Mouse (Mus musculus): Measurements from ENCODE around the gene Alcam. TPM values are rescaled to one million over a fixed set of nuclear protein-coding genes. Genes with fewer than 3 reads are reported as not detected.

Gene Alcam
- total and polyA plus RNA-seq, 3 experiments, result 1.5 to 3.5 (median 2.4) TPM

GRCm38 (mm10) chr16:52428505-52428904 is 25.4 kb downstream of the Alcam start:
- peak in 1 of 2 experiments; percentile 27 for DNase-seq
- intact Hi-C loops (cut with DNase I), result no loop called here
- H3K27ac ChIP-seq, result peak overlapping the region; percentile 10; the same call in 1 of the 2 replicates
- H3K4me1 ChIP-seq (ENCODE audit: control insufficient read depth, insufficient read depth, low read length), result no peaks in the 10 kb centered on the region; the same call in 1 of the 2 replicates
- no peak overlapping the region for H3K9ac ChIP-seq (ENCODE audit: low read depth, low read length)
- TF ChIP-seq POLR2A (IDR thresholded peaks at IDR 0.05; ENCODE audit: insufficient read depth, low read depth, low read length), result no peak
- no peak for TF ChIP-seq EP300 (IDR thresholded peaks at IDR 0.05; ENCODE audit: insufficient read depth, low read depth, low read length)
- TF ChIP-seq CTCF (IDR thresholded peaks at IDR 0.05), result no peak
- no peaks in the 10 kb centered on the region for H3K79me2 ChIP-seq (replicated peaks; ENCODE audit: control insufficient read depth, insufficient read depth, low read length)
- no peaks in the 10 kb centered on the region for H3K27me3 ChIP-seq (ENCODE audit: control insufficient read depth, insufficient read depth, low read length)
- WGBS, result 15% methylated on average over 4 of the region's 4 CpGs
- no peaks in the 10 kb centered on the region for H3K36me3 ChIP-seq (ENCODE audit: control insufficient read depth, insufficient read depth, low read length)
- no peak overlapping the region for H3K4me3 ChIP-seq

- intact Hi-C loops (cut with DNase I), result no loop called here
- no peaks in the 10 kb centered on the region for H3K79me2 ChIP-seq (replicated peaks; ENCODE audit: control insufficient read depth, insufficient read depth, low read length)
- TF ChIP-seq CTCF (IDR thresholded peaks at IDR 0.05) (no peak), POLR2A (IDR thresholded peaks at IDR 0.05; ENCODE audit: insufficient read depth, low read depth, low read length) (no peak), EP300 (IDR thresholded peaks at IDR 0.05; ENCODE audit: insufficient read depth, low read depth, low read length) (no peak)
- H3K4me3 ChIP-seq, result no peak overlapping the region
- no peak overlapping the region for H3K27ac ChIP-seq
- 44% methylated on average over 5 of the region's 5 CpGs for WGBS
- DNase-seq, result no peak
- H3K27me3 ChIP-seq (ENCODE audit: control insufficient read depth, insufficient read depth, low read length), result no peaks in the 10 kb centered on the region
- H3K36me3 ChIP-seq (ENCODE audit: control insufficient read depth, insufficient read depth, low read length), result no peaks in the 10 kb centered on the region
- no peak overlapping the region for H3K9ac ChIP-seq (ENCODE audit: low read depth, low read length)
- H3K4me1 ChIP-seq (ENCODE audit: control insufficient read depth, insufficient read depth, low read length), result no peaks in the 10 kb centered on the region
These were observed 35.2 kb downstream of the Alcam start for GRCm38 (mm10) chr16:52418568-52419158.

DNA sequence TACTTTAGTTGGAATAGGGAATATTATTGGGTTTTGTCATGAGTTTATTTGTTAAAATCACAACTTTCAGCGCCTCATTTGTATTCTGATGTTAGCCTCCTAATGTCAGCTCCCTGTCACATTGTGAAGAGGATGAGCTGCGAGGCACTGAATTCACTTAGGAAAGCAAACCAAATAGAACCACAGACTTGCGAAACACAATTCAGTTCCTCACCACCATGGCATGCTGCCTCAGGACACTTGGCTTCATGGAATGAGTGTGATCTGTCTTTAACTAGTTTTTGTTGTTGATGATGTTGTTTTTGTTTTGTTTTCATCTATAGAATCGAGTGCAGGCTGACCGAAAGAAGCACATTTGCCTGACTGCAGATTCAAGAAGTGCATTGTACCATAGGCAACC is 35.9 kb downstream of the Alcam start:
- no peaks in the 10 kb centered on the region for H3K27me3 ChIP-seq (ENCODE audit: control insufficient read depth, insufficient read depth, low read length)
- no peak overlapping the region for H3K9ac ChIP-seq (ENCODE audit: low read depth, low read length)
- H3K4me3 ChIP-seq, result no peak overlapping the region
- WGBS, result 80% methylated on average over 5 of the region's 5 CpGs
- H3K27ac ChIP-seq, result no peak overlapping the region
- intact Hi-C loops (cut with DNase I), result no loop called here
- TF ChIP-seq CTCF (IDR thresholded peaks at IDR 0.05), result no peak
- TF ChIP-seq POLR2A (IDR thresholded peaks at IDR 0.05; ENCODE audit: insufficient read depth, low read depth, low read length), result no peak
- no peak for TF ChIP-seq EP300 (IDR thresholded peaks at IDR 0.05; ENCODE audit: insufficient read depth, low read depth, low read length)
- no peaks in the 10 kb centered on the region for H3K79me2 ChIP-seq (replicated peaks; ENCODE audit: control insufficient read depth, insufficient read depth, low read length)
- no peaks in the 10 kb centered on the region for H3K36me3 ChIP-seq (ENCODE audit: control insufficient read depth, insufficient read depth, low read length)
- H3K4me1 ChIP-seq (ENCODE audit: control insufficient read depth, insufficient read depth, low read length), result no peaks in the 10 kb centered on the region
- peak in 1 of 2 experiments; percentile 4 for DNase-seq

DNA sequence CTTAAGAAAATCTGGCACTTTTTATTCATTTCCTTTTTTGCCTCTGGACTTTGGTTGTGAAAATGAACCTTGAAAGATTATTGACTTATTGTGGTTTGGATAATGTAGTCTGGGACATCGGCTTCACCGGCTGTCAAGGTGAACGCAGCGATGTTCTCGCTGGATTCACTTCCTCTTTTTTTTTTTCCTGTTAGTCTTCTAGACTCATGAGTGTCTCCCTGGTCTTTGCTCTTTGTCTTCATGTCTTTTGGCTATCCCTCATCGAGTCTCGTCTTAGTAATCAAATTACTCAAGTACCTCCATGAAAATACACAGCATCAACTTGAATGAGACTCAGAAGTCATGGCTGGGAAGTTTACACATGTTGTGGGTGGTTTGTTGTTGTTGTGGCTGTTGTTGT is 36.7 kb downstream of the Alcam start:
- no peak for TF ChIP-seq EP300 (IDR thresholded peaks at IDR 0.05; ENCODE audit: insufficient read depth, low read depth, low read length)
- no peak for TF ChIP-seq POLR2A (IDR thresholded peaks at IDR 0.05; ENCODE audit: insufficient read depth, low read depth, low read length)
- TF ChIP-seq CTCF (IDR thresholded peaks at IDR 0.05), result no peak
- 86% methylated on average over 7 of the region's 7 CpGs for WGBS
- Histone ChIP-seq H3K79me2 (replicated peaks; ENCODE audit: control insufficient read depth, insufficient read depth, low read length) (no peaks in the 10 kb centered on the region), H3K27ac (no peak overlapping the region), H3K27me3 (ENCODE audit: control insufficient read depth, insufficient read depth, low read length) (no peaks in the 10 kb centered on the region), H3K4me1 (ENCODE audit: control insufficient read depth, insufficient read depth, low read length) (no peaks in the 10 kb centered on the region), H3K4me3 (no peak overlapping the region), H3K9ac (ENCODE audit: low read depth, low read length) (no peak overlapping the region), H3K36me3 (ENCODE audit: control insufficient read depth, insufficient read depth, low read length) (no peaks in the 10 kb centered on the region)
- intact Hi-C loops (cut with DNase I), result no loop called here
- DNase-seq, result no peak

DNA sequence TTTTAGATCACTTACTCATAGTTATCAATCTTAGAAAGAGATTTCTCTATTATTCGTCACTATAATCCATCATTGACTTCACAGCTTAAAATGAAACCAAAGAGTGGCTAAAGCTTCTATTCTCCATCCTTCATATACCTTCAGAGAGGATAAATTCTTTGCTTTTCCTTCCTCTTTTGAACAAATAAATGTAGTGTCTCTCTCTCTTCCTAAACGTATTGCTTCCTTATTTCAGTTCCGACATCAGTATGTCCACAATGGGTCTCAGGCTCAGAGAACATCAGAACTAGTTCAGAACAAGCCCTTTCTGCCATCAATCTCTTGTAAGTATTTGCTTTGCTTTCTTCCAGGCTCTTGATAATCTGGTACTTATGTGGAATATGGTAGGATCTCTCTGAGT is 40.2 kb downstream of the Alcam start:
- 87% methylated on average over 3 of the region's 3 CpGs for WGBS
- no peak overlapping the region for H3K4me3 ChIP-seq
- H3K36me3 ChIP-seq (ENCODE audit: control insufficient read depth, insufficient read depth, low read length), result no peaks in the 10 kb centered on the region
- TF ChIP-seq EP300 (IDR thresholded peaks at IDR 0.05; ENCODE audit: insufficient read depth, low read depth, low read length) (no peak), POLR2A (IDR thresholded peaks at IDR 0.05; ENCODE audit: insufficient read depth, low read depth, low read length) (no peak), CTCF (IDR thresholded peaks at IDR 0.05) (no peak)
- H3K79me2 ChIP-seq (replicated peaks; ENCODE audit: control insufficient read depth, insufficient read depth, low read length), result no peaks in the 10 kb centered on the region
- intact Hi-C loops (cut with DNase I), result no loop called here
- DNase-seq, result no peak
- H3K4me1 ChIP-seq (ENCODE audit: control insufficient read depth, insufficient read depth, low read length), result no peaks in the 10 kb centered on the region
- no peak overlapping the region for H3K9ac ChIP-seq (ENCODE audit: low read depth, low read length)
- H3K27ac ChIP-seq, result no peak overlapping the region
- H3K27me3 ChIP-seq (ENCODE audit: control insufficient read depth, insufficient read depth, low read length), result no peaks in the 10 kb centered on the region

GRCm38 (mm10) chr16:52406072-52406471 is 47.8 kb downstream of the Alcam start:
- intact Hi-C loops (cut with DNase I), result no loop called here
- 90% methylated on average over 3 of the region's 3 CpGs for WGBS
- TF ChIP-seq POLR2A (IDR thresholded peaks at IDR 0.05; ENCODE audit: insufficient read depth, low read depth, low read length) (no peak), EP300 (IDR thresholded peaks at IDR 0.05; ENCODE audit: insufficient read depth, low read depth, low read length) (no peak), CTCF (IDR thresholded peaks at IDR 0.05) (no peak)

More at GRCm38 (mm10) chr16:52406072-52406471, 47.8 kb downstream of the Alcam start:
- no peak overlapping the region for H3K4me3 ChIP-seq
- H3K79me2 ChIP-seq (replicated peaks; ENCODE audit: control insufficient read depth, insufficient read depth, low read length), result no peaks in the 10 kb centered on the region
- H3K4me1 ChIP-seq (ENCODE audit: control insufficient read depth, insufficient read depth, low read length), result no peaks in the 10 kb centered on the region
- H3K9ac ChIP-seq (ENCODE audit: low read depth, low read length), result no peak overlapping the region
- no peak for DNase-seq
- H3K27ac ChIP-seq, result no peak overlapping the region
- H3K36me3 ChIP-seq (ENCODE audit: control insufficient read depth, insufficient read depth, low read length), result no peaks in the 10 kb centered on the region
- H3K27me3 ChIP-seq (ENCODE audit: control insufficient read depth, insufficient read depth, low read length), result no peaks in the 10 kb centered on the region
